ENCODE assay signal across 24 mouse cellular contexts in genomic region chr13:113574232-113574631, GRCm38 (mm10). TPM values are rescaled to one million over a fixed set of nuclear protein-coding genes. Genes with fewer than 3 reads are reported as not detected.
A peak's percentile ranks its signal among the peaks of the same experiment; 100 is the strongest.
DNase-seq lines count a peak whose midpoint lies in the region; ATAC-seq and TF ChIP-seq lines count a peak whose summit lies in the region.
"Had no signal": no experiment of that assay in that cellular context is flagged by ENCODE, and none has a peak within 500 bp of the region (broad histone marks: within the 10 kb centered on the region; RNA-seq: fewer than 3 reads in every experiment).

No protein-coding gene starts in this region.

- no peak overlapping the region for H3K4me2 ChIP-seq in CH12.LX (ENCODE audit: insufficient read depth, low read depth, poor library complexity, severe bottlenecking)
- no peak overlapping the region for H3K4me2 ChIP-seq in hindbrain, embryonic 12.5 days (replicated peaks)
- H3K4me2 ChIP-seq: embryonic facial prominence, embryonic 12.5 days; forebrain, embryonic 13.5 days; heart, embryonic 13.5 days; limb, embryonic 15.5 days; midbrain, embryonic 15.5 days; neural tube, embryonic 15.5 days had no signal

- dilution Hi-C loops in CH12.LX (cut with MboI; ENCODE audit: extremely low pct_ligation_motif_present, extremely low pct_unique_long_range_greater_than_20kb, low sequenced_read_pairs), result no loop called here

- ATAC-seq in hindbrain, embryonic 12.5 days (ENCODE audit: low FRiP score), result no peak
- ATAC-seq: forebrain, embryonic 13.5 days; hindbrain, postnatal 0 days; midbrain, embryonic 15.5 days had no signal

- H3K27ac ChIP-seq in CH12.LX (ENCODE audit: insufficient read depth, low read depth), result no peak overlapping the region
- no peak overlapping the region for H3K27ac ChIP-seq in hindbrain, embryonic 12.5 days
- H3K27ac ChIP-seq in cerebellum, adult 2 months (ENCODE audit: insufficient read depth, low read length), result no peak overlapping the region
- H3K27ac ChIP-seq: embryonic facial prominence, embryonic 12.5 days; forebrain, embryonic 13.5 days; gastrocnemius, adult 2 months; heart, embryonic 13.5 days; hindbrain, postnatal 0 days; limb, embryonic 15.5 days; midbrain, embryonic 15.5 days; neural tube, embryonic 15.5 days had no signal

- no peak overlapping the region for H3K9ac ChIP-seq in CH12.LX (ENCODE audit: insufficient read depth, low read depth)
- no peak overlapping the region for H3K9ac ChIP-seq in hindbrain, embryonic 12.5 days
- H3K9ac ChIP-seq: embryonic facial prominence, embryonic 12.5 days; forebrain, embryonic 13.5 days; heart, embryonic 13.5 days; limb, embryonic 15.5 days; midbrain, embryonic 15.5 days; neural tube, embryonic 15.5 days had no signal

- in situ Hi-C loops in CH12.LX (cut with MboI; ENCODE audit: low pct_ligation_motif_present, low pct_unique_long_range_greater_than_20kb, low sequenced_read_pairs), result no loop called here

- H3K4me3 ChIP-seq in CH12.LX (replicated peaks in 1 of 3; ENCODE audit: low read depth in 2 of 3, low read length in 2 of 3, poor library complexity in 1 of 3), result no peak overlapping the region
- H3K4me3 ChIP-seq in hindbrain, embryonic 12.5 days, result no peak overlapping the region
- H3K4me3 ChIP-seq in cerebellum, adult 2 months (replicated peaks; ENCODE audit: insufficient read depth, low read depth, low read length), result no peak overlapping the region
- H3K4me3 ChIP-seq: embryonic facial prominence, embryonic 12.5 days; erythroblast, embryonic 14.5 days; forebrain, embryonic 13.5 days; gastrocnemius, adult 2 months; heart, embryonic 13.5 days; limb, embryonic 15.5 days; midbrain, embryonic 15.5 days; myocyte; neural tube, embryonic 15.5 days had no signal

- TF ChIP-seq CTCF in CH12.LX (conservative IDR thresholded peaks at IDR 0.05 in 1 of 2, IDR thresholded peaks at IDR 0.05 in 1 of 2; ENCODE audit: low read depth in 2 of 2, low read length in 2 of 2), result peak in 1 of 2 experiments; percentile 20; a peak in 2 of 4 replicates
- no peak for TF ChIP-seq CTCF in cerebellum, adult 2 months (IDR thresholded peaks at IDR 0.05; ENCODE audit: borderline replicate concordance, insufficient read depth, low read depth, low read length)

- peaks cover 6% of the 10 kb centered on the region for H3K27me3 ChIP-seq in CH12.LX (replicated peaks)
- no peaks in the 10 kb centered on the region for H3K27me3 ChIP-seq in hindbrain, embryonic 12.5 days
- no peaks in the 10 kb centered on the region for H3K27me3 ChIP-seq in cerebellum, adult 2 months (ENCODE audit: control insufficient read depth, insufficient read depth, low read length)
- H3K27me3 ChIP-seq: embryonic facial prominence, embryonic 12.5 days; forebrain, embryonic 13.5 days; heart, embryonic 13.5 days; limb, embryonic 15.5 days; midbrain, embryonic 15.5 days; neural tube, embryonic 15.5 days had no signal

- peak; percentile 1 for TF ChIP-seq RAD21 in CH12.LX (IDR thresholded peaks at IDR 0.05; ENCODE audit: low read depth, low read length)

- H3K36me3 ChIP-seq in CH12.LX (replicated peaks in 1 of 2; ENCODE audit: control insufficient read depth in 1 of 2, insufficient read depth in 1 of 2, low read length in 1 of 2), result no peaks in the 10 kb centered on the region
- H3K36me3 ChIP-seq in hindbrain, embryonic 12.5 days, result no peaks in the 10 kb centered on the region
- H3K36me3 ChIP-seq: embryonic facial prominence, embryonic 12.5 days; heart, embryonic 13.5 days; limb, embryonic 15.5 days; midbrain, embryonic 15.5 days; neural tube, embryonic 15.5 days had no signal

- H3K9me3 ChIP-seq in CH12.LX (replicated peaks; ENCODE audit: low read length), result no peaks in the 10 kb centered on the region
- H3K9me3 ChIP-seq in hindbrain, embryonic 12.5 days (replicated peaks), result no peaks in the 10 kb centered on the region
- H3K9me3 ChIP-seq: embryonic facial prominence, embryonic 12.5 days; forebrain, embryonic 13.5 days; heart, embryonic 13.5 days; limb, embryonic 15.5 days; midbrain, embryonic 15.5 days; neural tube, embryonic 15.5 days had no signal

- TF ChIP-seq EP300 in CH12.LX (IDR thresholded peaks at IDR 0.05; ENCODE audit: low read length), result peak; percentile 69

- 91% methylated on average over 13 of the region's 13 CpGs for WGBS in hindbrain, embryonic 12.5 days
- WGBS in cerebellum, adult 2 months, result 85% methylated on average over 13 of the region's 13 CpGs

- peaks cover 0 to 34% of the 10 kb centered on the region in 2 experiments; a peak in 3 of 4 replicates for H3K4me1 ChIP-seq in CH12.LX (ENCODE audit: control insufficient read depth in 1 of 2, insufficient read depth in 2 of 2)
- H3K4me1 ChIP-seq in hindbrain, embryonic 12.5 days, result no peaks in the 10 kb centered on the region
- no peaks in the 10 kb centered on the region for H3K4me1 ChIP-seq in cerebellum, adult 2 months (ENCODE audit: control insufficient read depth, insufficient read depth, low read length)
- H3K4me1 ChIP-seq: embryonic facial prominence, embryonic 12.5 days; forebrain, embryonic 13.5 days; heart, embryonic 13.5 days; midbrain, embryonic 15.5 days had no signal

- H3K79me2 ChIP-seq in CH12.LX (replicated peaks; ENCODE audit: control insufficient read depth, extremely low read depth, insufficient read depth, poor library complexity, severe bottlenecking), result no peaks in the 10 kb centered on the region

- peak; percentile 49 for DNase-seq in CD4-positive helper T cell, adult 2 months (ENCODE audit: low read depth, low spot score)
- peak; percentile 69 for DNase-seq in CH12.LX (ENCODE audit: extremely low read depth)
- peak; percentile 52 for DNase-seq in naive thymus-derived CD4-positive, alpha-beta T cell, adult 2 months (ENCODE audit: low read depth)
- peak; percentile 80 for DNase-seq in thymus, postnatal 25 days
- DNase-seq in cerebellum, adult 2 months, result no peak
- DNase-seq in cerebellum, adult 11 months, result no peak
- DNase-seq: adrenal gland, adult 2 months; cerebellum, adult 9-11 months; gastrocnemius, adult 2 months; heart, postnatal 4 days; kidney, adult 2 months; kidney, postnatal 10 days; lung, postnatal 10 days; right cerebral cortex, postnatal 4 days had no signal

- no peak for TF ChIP-seq POLR2A in CH12.LX (IDR thresholded peaks at IDR 0.05; ENCODE audit: low read depth, low read length)
- no peak for TF ChIP-seq POLR2A in cerebellum, adult 2 months (IDR thresholded peaks at IDR 0.05; ENCODE audit: borderline replicate concordance, insufficient read depth, low read length)

TF ChIP-seq in CH12.LX, 34 proteins besides CTCF, POLR2A, EP300 and RAD21 (continues in another document):
- TF ChIP-seq ZC3H11A (IDR thresholded peaks at IDR 0.05; ENCODE audit: low read depth, low read length) (no peak), PAX5 (IDR thresholded peaks at IDR 0.05; ENCODE audit: low read length) (no peak), ZMIZ1 (IDR thresholded peaks at IDR 0.05; ENCODE audit: low read depth, low read length) (no peak), RCOR1 (conservative IDR thresholded peaks at IDR 0.05; ENCODE audit: low read depth, low read length) (no peak), UBTF (IDR thresholded peaks at IDR 0.05; ENCODE audit: low read depth, low read length) (no peak), NELFE (IDR thresholded peaks at IDR 0.05; ENCODE audit: low read depth, low read length) (no peak), NRF1 (IDR thresholded peaks at IDR 0.05; ENCODE audit: low read depth, low read length) (no peak), TBP (conservative IDR thresholded peaks at IDR 0.05; ENCODE audit: low read depth, low read length) (no peak), IRF4 (IDR thresholded peaks at IDR 0.05; ENCODE audit: low read depth, low read length) (0 out of 2 replicates have a peak, but pooled peaks have one; percentile 42), ETS1 (conservative IDR thresholded peaks at IDR 0.05; ENCODE audit: low read depth, low read length) (peak; percentile 82), CHD2 (IDR thresholded peaks at IDR 0.05; ENCODE audit: low read length) (no peak), BHLHE40 (IDR thresholded peaks at IDR 0.05; ENCODE audit: low read depth, low read length) (peak; percentile 80), CHD1 (IDR thresholded peaks at IDR 0.05; ENCODE audit: low read depth, low read length) (no peak), POLR2AphosphoS2 (IDR thresholded peaks at IDR 0.05; ENCODE audit: low read depth, low read length) (no peak), ELF1 (IDR thresholded peaks at IDR 0.05; ENCODE audit: low read depth, low read length) (no peak), MAZ (IDR thresholded peaks at IDR 0.05; ENCODE audit: low read depth, low read length) (0 out of 2 replicates have a peak, but pooled peaks have one; percentile 19), KAT2A (IDR thresholded peaks at IDR 0.05; ENCODE audit: insufficient replicate concordance, low read length) (no peak), SIN3A (IDR thresholded peaks at IDR 0.05; ENCODE audit: low read length) (no peak), ZKSCAN1 (IDR thresholded peaks at IDR 0.05; ENCODE audit: borderline replicate concordance, low read depth, low read length) (no peak), JUND (conservative IDR thresholded peaks at IDR 0.05; ENCODE audit: low read depth, low read length) (peak; percentile 62), GABPA (IDR thresholded peaks at IDR 0.05; ENCODE audit: insufficient replicate concordance, low read depth, low read length) (no peak), MYC (IDR thresholded peaks at IDR 0.05; ENCODE audit: low read depth, low read length) (no peak), MAFK (IDR thresholded peaks at IDR 0.05; ENCODE audit: insufficient replicate concordance, low read length) (no peak), USF1 (IDR thresholded peaks at IDR 0.05; ENCODE audit: low read depth, low read length) (no peak), ZNF384 (IDR thresholded peaks at IDR 0.05; ENCODE audit: low read depth, low read length) (peak; percentile 13; the same call in 1 of the 2 replicates), MAX (IDR thresholded peaks at IDR 0.05; ENCODE audit: low read length) (0 out of 2 replicates have a peak, but pooled peaks have one; percentile 57), TCF12 (IDR thresholded peaks at IDR 0.05; ENCODE audit: low read depth, low read length) (peak; percentile 81), MXI1 (IDR thresholded peaks at IDR 0.05; ENCODE audit: low read depth, low read length) (no peak), HCFC1 (IDR thresholded peaks at IDR 0.05; ENCODE audit: low read depth, low read length) (no peak), USF2 (conservative IDR thresholded peaks at IDR 0.05; ENCODE audit: low read depth, low read length) (no peak), E2F4 (IDR thresholded peaks at IDR 0.05; ENCODE audit: insufficient replicate concordance, low read depth, low read length) (no peak)

RNA-seq across cellular contexts. Expression of gene Snx18, which starts 44.1 kb away (rescaled TPM):
- total RNA-seq in CH12.LX (2012; rRNA removed) (9.1 and 9.5 TPM in 2 replicates), CH12.LX (2014; rRNA removed) (11.6 and 12.6 TPM in 2 replicates)
- 6.4 and 7.0 TPM in 2 replicates for polyA plus RNA-seq in CH12.LX (2012; ENCODE audit: insufficient read length, low read depth)
- polyA plus RNA-seq in hindbrain, embryonic 12.5 days (2016; fragmentation: Nextera tagmentation; extraction: Ambion mirVana), result 30.6 and 31.1 TPM in 2 replicates
- polyA plus RNA-seq in cerebellum, adult 2 months (2012; rRNA removed), result 16.4 and 17.0 TPM in 2 replicates

Comparison
In these comparisons a context has a peak if more than half of its experiments do, and no peak if none do; other contexts are left out.
1. DNase-seq: peak in CD4-positive helper T cell, adult 2 months (single experiment), CH12.LX (single experiment), naive thymus-derived CD4-positive, alpha-beta T cell, adult 2 months (single experiment) and thymus, postnatal 25 days (single experiment); none in cerebellum, adult 2 months (0 of 2) and cerebellum, adult 11 months (single experiment).